Mouse (Mus musculus) neural tube, embryonic 15.5 days (tissue): ENCODE measurements around the gene Hist1h2bj. TPM values are rescaled to one million over a fixed set of nuclear protein-coding genes. Genes with fewer than 3 reads are reported as not detected.

ENCODE experiments used
- ATAC-seq: fragments of 200-750 bp; cut with Nextera tagmentation; 2 replicates; pipeline ENCODE4 v1.8.0; 2017; ENCODE audit warnings: mild to moderate bottlenecking, moderate TSS enrichment, moderate library complexity; ENCODE audit not compliant: low FRiP score
- H3K27ac ChIP-seq: fragments of 300-500 bp; sonication (generic); replicated peaks from 2 replicates; pipeline ENCODE4 v1.5.1; 2015; ENCODE audit warnings: mild to moderate bottlenecking, inconsistent platforms
- H3K27me3 ChIP-seq: fragments of 300-500 bp; sonication (generic); replicated peaks from 2 replicates; pipeline ENCODE4 v1.6.1; 2015; ENCODE audit warnings: inconsistent platforms
- H3K36me3 ChIP-seq: fragments of 300-500 bp; sonication (generic); 2 replicates; pipeline ENCODE4 v1.6.1; 2015; ENCODE audit warnings: inconsistent platforms
- H3K4me1 ChIP-seq: fragments of 300-500 bp; sonication (generic); 2 replicates; pipeline ENCODE4 v1.6.1; 2015; ENCODE audit warnings: inconsistent platforms
- H3K4me2 ChIP-seq: fragments of 300-500 bp; sonication (generic); 2 replicates; pipeline ENCODE4 v1.6.1; 2015; ENCODE audit warnings: inconsistent platforms, mild to moderate bottlenecking, moderate library complexity
- H3K4me3 ChIP-seq: fragments of 300-500 bp; sonication (generic); replicated peaks from 2 replicates; pipeline ENCODE4 v1.5.1; 2015; ENCODE audit warnings: mild to moderate bottlenecking, inconsistent platforms
- H3K9ac ChIP-seq: fragments of 300-500 bp; sonication (generic); replicated peaks from 2 replicates; pipeline ENCODE4 v1.6.1; 2015; ENCODE audit warnings: mild to moderate bottlenecking, inconsistent platforms
- H3K9me3 ChIP-seq: fragments of 300-500 bp; sonication (generic); replicated peaks from 2 replicates; pipeline ENCODE4 v1.6.1; 2016; ENCODE audit warnings: inconsistent platforms
- WGBS: fragments of 180-500 bp; shearing (Covaris S2); methylation state at CpG from one replicate; pipeline ENCODE4 v1.1.7; 2015; ENCODE audit warnings: mixed read lengths; 5-methylcytosine and 5-hydroxymethylcytosine counted together
- polyA plus RNA-seq: library from polyadenylated mRNA; unstranded; fragments of >200 nt; fragmentation: Nextera tagmentation; extraction: Ambion mirVana; gene quantifications from 2 replicates; pipeline ENCODE4 v1.2.1, GENCODE M21; 2015

Gene Hist1h2bj
- polyA plus RNA-seq, 1 experiment from 2014 or later: 2.0 TPM

GRCm38 (mm10) chr13:22043503-22044431, 753 bp downstream of the Hist1h2bj start:
- H3K27ac ChIP-seq: peak overlapping the region; percentile 84
- ATAC-seq: peak; percentile 10
- peaks cover 24% of the 10 kb centered on the region for H3K4me1 ChIP-seq
- H3K9ac ChIP-seq: peak overlapping the region; percentile 47
- peak overlapping the region; percentile 78 for H3K4me2 ChIP-seq
- WGBS: 1% methylated on average over 13 of the region's 14 CpGs
- H3K4me3 ChIP-seq: peak overlapping the region; percentile 44
- no peaks in the 10 kb centered on the region for H3K27me3 ChIP-seq
- no peaks in the 10 kb centered on the region for H3K36me3 ChIP-seq
- no peaks in the 10 kb centered on the region for H3K9me3 ChIP-seq

- ATAC-seq: no peak
- peaks cover 24% of the 10 kb centered on the region for H3K4me1 ChIP-seq
- 89% methylated on average over 6 of the region's 6 CpGs for WGBS
- no peak overlapping the region for H3K27ac ChIP-seq
- H3K36me3 ChIP-seq: no peaks in the 10 kb centered on the region
- H3K4me2 ChIP-seq: no peak overlapping the region
- no peak overlapping the region for H3K9ac ChIP-seq
- no peaks in the 10 kb centered on the region for H3K9me3 ChIP-seq
- H3K27me3 ChIP-seq: no peaks in the 10 kb centered on the region
- H3K4me3 ChIP-seq: no peak overlapping the region
These were observed 1.6 kb downstream of the Hist1h2bj start for GRCm38 (mm10) chr13:22044432-22045155.

- ATAC-seq: no peak
- WGBS: 66% methylated on average over 2 of the region's 2 CpGs
- Histone ChIP-seq H3K4me3 (no peak overlapping the region), H3K36me3 (no peaks in the 10 kb centered on the region), H3K27me3 (no peaks in the 10 kb centered on the region), H3K9me3 (no peaks in the 10 kb centered on the region), H3K9ac (no peak overlapping the region), H3K27ac (no peak overlapping the region), H3K4me2 (no peak overlapping the region), H3K4me1 (peaks cover 21% of the 10 kb centered on the region)
These were observed 2.3 kb downstream of the Hist1h2bj start for GRCm38 (mm10) chr13:22045311-22045710.

- H3K4me2 ChIP-seq: no peak overlapping the region
- no peaks in the 10 kb centered on the region for H3K27me3 ChIP-seq
- no peak overlapping the region for H3K4me3 ChIP-seq
- no peak overlapping the region for H3K9ac ChIP-seq
- H3K36me3 ChIP-seq: no peaks in the 10 kb centered on the region
- 84% methylated on average over 2 of the region's 2 CpGs for WGBS
- H3K9me3 ChIP-seq: no peaks in the 10 kb centered on the region
- no peak overlapping the region for H3K27ac ChIP-seq
- H3K4me1 ChIP-seq: peaks cover 5% of the 10 kb centered on the region
- no peak for ATAC-seq
These were observed 6.0 kb downstream of the Hist1h2bj start for GRCm38 (mm10) chr13:22049041-22049440.

- Histone ChIP-seq H3K4me2 (peak overlapping the region; percentile 61), H3K36me3 (no peaks in the 10 kb centered on the region), H3K27me3 (no peaks in the 10 kb centered on the region), H3K9me3 (no peaks in the 10 kb centered on the region), H3K4me3 (peak overlapping the region; percentile 50), H3K4me1 (peaks cover 4% of the 10 kb centered on the region; the same call in 1 of the 2 replicates), H3K9ac (peak overlapping the region; percentile 63), H3K27ac (peak overlapping the region; percentile 87)
- WGBS: under 1% methylated on average over 14 of the region's 14 CpGs
- ATAC-seq: peak; percentile 38
These were observed 6.9 kb downstream of the Hist1h2bj start for GRCm38 (mm10) chr13:22049737-22050440.

- Histone ChIP-seq H3K36me3 (no peaks in the 10 kb centered on the region), H3K4me2 (peak overlapping the region; percentile 61), H3K4me3 (peak overlapping the region; percentile 50), H3K9me3 (no peaks in the 10 kb centered on the region), H3K4me1 (peaks cover 4% of the 10 kb centered on the region; the same call in 1 of the 2 replicates), H3K27ac (peak overlapping the region; percentile 87), H3K27me3 (no peaks in the 10 kb centered on the region), H3K9ac (peak overlapping the region; percentile 63)
- under 1% methylated on average over 51 of the region's 52 CpGs for whole genome bisulfite sequencing
- ATAC-seq: peak; percentile 96
These were observed 7.8 kb downstream of the Hist1h2bj start for GRCm38 (mm10) chr13:22050591-22051522.

- Histone ChIP-seq H3K27ac (peak overlapping the region; percentile 87), H3K4me3 (peak overlapping the region; percentile 50), H3K9ac (peak overlapping the region; percentile 63), H3K4me2 (peak overlapping the region; percentile 61), H3K9me3 (no peaks in the 10 kb centered on the region), H3K27me3 (no peaks in the 10 kb centered on the region), H3K36me3 (no peaks in the 10 kb centered on the region), H3K4me1 (peaks cover 4% of the 10 kb centered on the region; the same call in 1 of the 2 replicates)
- WGBS: 16% methylated on average over 5 of the region's 5 CpGs
- ATAC-seq: peak; percentile 60; the same call in 1 of the 2 replicates
These were observed 8.5 kb downstream of the Hist1h2bj start for GRCm38 (mm10) chr13:22051523-22051859.

- Histone ChIP-seq H3K9me3 (no peaks in the 10 kb centered on the region), H3K27me3 (no peaks in the 10 kb centered on the region), H3K4me2 (no peak overlapping the region), H3K4me3 (no peak overlapping the region), H3K9ac (no peak overlapping the region), H3K27ac (no peak overlapping the region), H3K36me3 (no peaks in the 10 kb centered on the region), H3K4me1 (peaks cover 4% of the 10 kb centered on the region; the same call in 1 of the 2 replicates)
- WGBS: 98% methylated on average over 1 of the region's 1 CpGs
- ATAC-seq: no peak
These were observed 10.7 kb downstream of the Hist1h2bj start for GRCm38 (mm10) chr13:22053754-22054153.

GRCm38 (mm10) chr13:22061422-22061821, 18.4 kb downstream of the Hist1h2bj start:
- ATAC-seq: no peak
- Histone ChIP-seq H3K4me3 (no peak overlapping the region), H3K27ac (no peak overlapping the region), H3K9me3 (no peaks in the 10 kb centered on the region), H3K9ac (no peak overlapping the region), H3K4me1 (no peaks in the 10 kb centered on the region), H3K36me3 (no peaks in the 10 kb centered on the region), H3K27me3 (no peaks in the 10 kb centered on the region), H3K4me2 (no peak overlapping the region)
- WGBS: 79% methylated on average over 1 of the region's 1 CpGs

- Histone ChIP-seq H3K4me1 (no peaks in the 10 kb centered on the region), H3K4me3 (no peak overlapping the region), H3K9me3 (no peaks in the 10 kb centered on the region), H3K9ac (no peak overlapping the region), H3K27ac (no peak overlapping the region), H3K36me3 (no peaks in the 10 kb centered on the region), H3K27me3 (no peaks in the 10 kb centered on the region), H3K4me2 (no peak overlapping the region)
- 72% methylated on average over 1 of the region's 1 CpGs for WGBS
- ATAC-seq: no peak
These were observed 20.5 kb downstream of the Hist1h2bj start for GRCm38 (mm10) chr13:22063468-22063867.
